8 mouse cellular contexts compared by ENCODE assay signal in genomic region chr6:72347166-72347941, GRCm38 (mm10). TPM values are rescaled to one million over a fixed set of nuclear protein-coding genes. Genes with fewer than 3 reads are reported as not detected.
A peak's percentile ranks its signal among the peaks of the same experiment; 100 is the strongest.
DNase-seq lines count a peak whose midpoint lies in the region; ATAC-seq and TF ChIP-seq lines count a peak whose summit lies in the region.

TSS of gene 0610030E20Rik (plus strand) at chr6:72347317.

- WGBS in bone marrow, adult 2 months = under 1% methylated on average over 72 of the region's 72 CpGs
- under 1% methylated on average over 72 of the region's 72 CpGs for WGBS in heart, embryonic 11.5 days (ENCODE audit: insufficient replicate concordance)
- under 1% methylated on average over 69 of the region's 72 CpGs for WGBS in kidney, embryonic 15.5 days
- WGBS in liver, embryonic 13.5 days (ENCODE audit: insufficient replicate concordance) = 1% methylated on average over 71 of the region's 72 CpGs
- WGBS in stomach, postnatal 0 days = under 1% methylated on average over 69 of the region's 72 CpGs

- H3K79me3 ChIP-seq in C2C12 (ENCODE audit: low read depth) = peaks cover 48% of the 10 kb centered on the region

- peak; percentile 70 for ATAC-seq in heart, embryonic 11.5 days (replicated peaks; ENCODE audit: insufficient number of reproducible peaks, low FRiP score, low TSS enrichment)
- ATAC-seq in kidney, embryonic 15.5 days (replicated peaks; ENCODE audit: low FRiP score) = peak; percentile 80
- peak; percentile 63 for ATAC-seq in liver, embryonic 13.5 days (ENCODE audit: low read depth)
- ATAC-seq in stomach, postnatal 0 days (ENCODE audit: low FRiP score, low TSS enrichment) = peak; percentile 61

- peak; percentile 64 for DNase-seq in liver, embryonic 13.5 days
- peak; percentile 72 to 75 for DNase-seq in natural killer cell, adult 2 months (ENCODE audit: low spot score in 2 of 2)
- DNase-seq in stomach, postnatal 0 days (ENCODE audit: low spot score) = peak; percentile 73

- peak within 1 kb of the TSS; percentile 99 for H3K27ac ChIP-seq in bone marrow, adult 2 months (ENCODE audit: control insufficient read depth, insufficient read depth, low read depth, low read length, poor library complexity)
- H3K27ac ChIP-seq in embryonic fibroblast, embryonic 13.5 days (ENCODE audit: insufficient read depth, low read length) = peak within 1 kb of the TSS; percentile 11
- H3K27ac ChIP-seq in heart, embryonic 11.5 days (ENCODE audit: low read depth, low read length) = peak within 1 kb of the TSS; percentile 88
- peak within 1 kb of the TSS; percentile 94 for H3K27ac ChIP-seq in kidney, embryonic 15.5 days
- H3K27ac ChIP-seq in liver, embryonic 13.5 days = peak within 1 kb of the TSS; percentile 93
- peak within 1 kb of the TSS; percentile 72 for H3K27ac ChIP-seq in stomach, postnatal 0 days (replicated peaks)

- peaks cover 4% of the 10 kb centered on the region; the same call in 1 of the 2 replicates for H3K4me1 ChIP-seq in bone marrow, adult 2 months (ENCODE audit: control insufficient read depth, insufficient read depth, low read length)
- H3K4me1 ChIP-seq in embryonic fibroblast, embryonic 13.5 days (ENCODE audit: control insufficient read depth, insufficient read depth, low read length) = peaks cover 11% of the 10 kb centered on the region
- peaks cover 21% of the 10 kb centered on the region for H3K4me1 ChIP-seq in heart, embryonic 11.5 days (ENCODE audit: control insufficient read depth, insufficient read depth, low read length)
- peaks cover 39% of the 10 kb centered on the region for H3K4me1 ChIP-seq in kidney, embryonic 15.5 days
- peaks cover 81% of the 10 kb centered on the region for H3K4me1 ChIP-seq in liver, embryonic 13.5 days (replicated peaks)
- H3K4me1 ChIP-seq in stomach, postnatal 0 days (replicated peaks; ENCODE audit: control insufficient read depth, insufficient read depth) = no peaks in the 10 kb centered on the region; the same call in 1 of the 2 replicates

- no peaks in the 10 kb centered on the region for H3K27me3 ChIP-seq in C2C12 (ENCODE audit: control insufficient read depth, insufficient read depth, insufficient read length)
- H3K27me3 ChIP-seq in heart, embryonic 11.5 days (ENCODE audit: control insufficient read depth, insufficient read depth, low read length) = no peaks in the 10 kb centered on the region
- H3K27me3 ChIP-seq in kidney, embryonic 15.5 days = no peaks in the 10 kb centered on the region
- H3K27me3 ChIP-seq in liver, embryonic 13.5 days = no peaks in the 10 kb centered on the region
- H3K27me3 ChIP-seq in stomach, postnatal 0 days (ENCODE audit: control insufficient read depth, insufficient read depth, low read length) = no peaks in the 10 kb centered on the region

- no peak for TF ChIP-seq EP300 in stomach, postnatal 0 days (optimal IDR thresholded peaks at IDR 0.05)

- peak within 1 kb of the TSS; percentile 79 for H3K4me3 ChIP-seq in C2C12 (ENCODE audit: insufficient read depth, poor library complexity, severe bottlenecking)
- peak within 1 kb of the TSS; percentile 90 for H3K4me3 ChIP-seq in bone marrow, adult 2 months (replicated peaks; ENCODE audit: control insufficient read depth, low read depth, low read length)
- peak within 1 kb of the TSS; percentile 78 for H3K4me3 ChIP-seq in embryonic fibroblast, embryonic 13.5 days (ENCODE audit: insufficient read depth, low read length)
- H3K4me3 ChIP-seq in heart, embryonic 11.5 days (ENCODE audit: low read depth, low read length) = peak within 1 kb of the TSS; percentile 83
- H3K4me3 ChIP-seq in kidney, embryonic 15.5 days (replicated peaks) = peak within 1 kb of the TSS; percentile 77
- peak within 1 kb of the TSS; percentile 91 for H3K4me3 ChIP-seq in liver, embryonic 13.5 days (replicated peaks)
- H3K4me3 ChIP-seq in stomach, postnatal 0 days (ENCODE audit: low read depth, low read length) = peak within 1 kb of the TSS; percentile 44

- TF ChIP-seq CTCF in C2C12 (IDR thresholded peaks at IDR 0.05; ENCODE audit: control insufficient read depth, insufficient read depth, insufficient read length) = no peak
- peak; percentile 24; the same call in 1 of the 2 replicates for TF ChIP-seq CTCF in bone marrow, adult 2 months (IDR thresholded peaks at IDR 0.05; ENCODE audit: control insufficient read depth, insufficient read depth, low read length)
- 0 out of 2 replicates have a peak, but pooled peaks have one; percentile 8 for TF ChIP-seq CTCF in embryonic fibroblast, embryonic 13.5 days (IDR thresholded peaks at IDR 0.05; ENCODE audit: borderline replicate concordance, insufficient read depth, low read length)
- peak; percentile 50 for TF ChIP-seq CTCF in stomach, postnatal 0 days (IDR thresholded peaks at IDR 0.05; ENCODE audit: low read depth)

- peak within 1 kb of the TSS; percentile 96 for H3ac ChIP-seq in C2C12 (ENCODE audit: control insufficient read depth, insufficient read length, low read depth)

- peaks cover 76% of the 10 kb centered on the region for H3K79me2 ChIP-seq in C2C12 (ENCODE audit: control insufficient read depth, insufficient read depth)

- no peaks in the 10 kb centered on the region for H3K9me3 ChIP-seq in heart, embryonic 11.5 days (replicated peaks; ENCODE audit: control insufficient read depth, low read length)
- H3K9me3 ChIP-seq in kidney, embryonic 15.5 days (replicated peaks) = no peaks in the 10 kb centered on the region
- H3K9me3 ChIP-seq in liver, embryonic 13.5 days (replicated peaks) = no peaks in the 10 kb centered on the region
- no peaks in the 10 kb centered on the region for H3K9me3 ChIP-seq in stomach, postnatal 0 days (ENCODE audit: control insufficient read depth, low read length)

- peak; percentile 85; the same call in 1 of the 2 replicates for TF ChIP-seq POLR2A in bone marrow, adult 2 months (IDR thresholded peaks at IDR 0.05; ENCODE audit: borderline replicate concordance, control insufficient read depth, low read depth, low read length)
- peak; percentile 69 for TF ChIP-seq POLR2A in embryonic fibroblast, embryonic 13.5 days (IDR thresholded peaks at IDR 0.05; ENCODE audit: low read depth, low read length)

- peaks cover 36% of the 10 kb centered on the region for H3K36me3 ChIP-seq in C2C12 (ENCODE audit: control insufficient read depth, insufficient read depth)
- H3K36me3 ChIP-seq in heart, embryonic 11.5 days (ENCODE audit: control insufficient read depth, insufficient read depth, low read length) = peaks cover 7% of the 10 kb centered on the region
- H3K36me3 ChIP-seq in kidney, embryonic 15.5 days = peaks cover 33% of the 10 kb centered on the region
- H3K36me3 ChIP-seq in liver, embryonic 13.5 days = peaks cover 35% of the 10 kb centered on the region
- H3K36me3 ChIP-seq in stomach, postnatal 0 days (ENCODE audit: control insufficient read depth, insufficient read depth, low read length) = peaks cover 6% of the 10 kb centered on the region; the same call in 1 of the 2 replicates

- H3K4me2 ChIP-seq in heart, embryonic 11.5 days = peak within 1 kb of the TSS; percentile 79
- peak within 1 kb of the TSS; percentile 72 for H3K4me2 ChIP-seq in kidney, embryonic 15.5 days
- H3K4me2 ChIP-seq in liver, embryonic 13.5 days = peak within 1 kb of the TSS; percentile 90
- peak within 1 kb of the TSS; percentile 70 for H3K4me2 ChIP-seq in stomach, postnatal 0 days (replicated peaks; ENCODE audit: low read depth)

- H3K9ac ChIP-seq in heart, embryonic 11.5 days (ENCODE audit: low read depth, low read length) = peak within 1 kb of the TSS; percentile 91
- H3K9ac ChIP-seq in kidney, embryonic 15.5 days = peak within 1 kb of the TSS; percentile 91
- peak within 1 kb of the TSS; percentile 94 for H3K9ac ChIP-seq in liver, embryonic 13.5 days
- peak within 1 kb of the TSS; percentile 63 for H3K9ac ChIP-seq in stomach, postnatal 0 days (ENCODE audit: low read length)

TF ChIP-seq in C2C12, 6 proteins besides CTCF, POLR2A, EP300 and RAD21:
- TF ChIP-seq CEBPB (IDR thresholded peaks at IDR 0.05; ENCODE audit: low read depth) (no peak), MAX (IDR thresholded peaks at IDR 0.05) (peak; percentile 30)

RNA-seq across cellular contexts. Expression of gene 0610030E20Rik, which starts in this region (rescaled TPM):
- polyA plus RNA-seq in C2C12 (2012; fragmentation: generic; extraction: Trizol) = 5.2 TPM
- 12.9 and 21.8 TPM in 2 replicates for polyA plus RNA-seq in bone marrow, adult 2 months (2011; ENCODE audit: insufficient read depth, insufficient read length, low replicate concordance, missing spikeins)
- 11.3 and 14.5 TPM in 2 replicates for polyA plus RNA-seq in embryonic fibroblast, embryonic 13.5 days (2011; ENCODE audit: insufficient read length, low read depth, missing spikeins)
- polyA plus RNA-seq in heart, embryonic 11.5 days (2014; fragmentation: Nextera tagmentation; extraction: Ambion mirVana) = 12.9 and 17.4 TPM in 2 replicates
- polyA plus RNA-seq in kidney, embryonic 15.5 days (2015; fragmentation: Nextera tagmentation; extraction: Ambion mirVana) = 27.6 and 29.8 TPM in 2 replicates
- polyA plus RNA-seq in liver, embryonic 13.5 days (2015; fragmentation: Nextera tagmentation; extraction: Ambion mirVana) = 14.5 and 17.7 TPM in 2 replicates
- 19.6 and 20.5 TPM in 2 replicates for polyA plus RNA-seq in stomach, postnatal 0 days (2015; fragmentation: Nextera tagmentation; extraction: Ambion mirVana)

Comparison
In these comparisons a context has a peak if more than half of its experiments do, and no peak if none do; other contexts are left out.
1. Peak in every context shown above with its lines: DNase-seq, ATAC-seq, H3K4me3 ChIP-seq and H3K27ac ChIP-seq.
2. H3K27ac ChIP-seq: peak in every context shown above with its lines; median percentile 99 in bone marrow, adult 2 months; 94 in kidney, embryonic 15.5 days; 93 in liver, embryonic 13.5 days; 88 in heart, embryonic 11.5 days; 72 in stomach, postnatal 0 days; 11 in embryonic fibroblast, embryonic 13.5 days.